10 mouse cellular contexts compared by ENCODE assay signal in genomic region chrX:98701635-98702034, GRCm38 (mm10).
DNase-seq lines count a peak whose midpoint lies in the region; ATAC-seq and TF ChIP-seq lines count a peak whose summit lies in the region.
"Had no signal": no experiment of that assay in that cellular context is flagged by ENCODE, and none has a peak within 500 bp of the region (broad histone marks: within the 10 kb centered on the region; RNA-seq: fewer than 3 reads in every experiment).

No protein-coding gene starts in this region.

- intact Hi-C loops in left cerebral cortex, postnatal 36 days (cut with DNase I) = loop anchor here (1.0 kb wide), 1 partner anchor 218 kb away; no protein-coding TSS in a partner anchor

- peak; percentile 83 for TF ChIP-seq CTCF in hindbrain, postnatal 0 days (IDR thresholded peaks at IDR 0.05; ENCODE audit: low read depth)

- H3K9me3 ChIP-seq in forebrain, embryonic 12.5 days = no peaks in the 10 kb centered on the region
- H3K9me3 ChIP-seq in hindbrain, postnatal 0 days (ENCODE audit: low read length) = no peaks in the 10 kb centered on the region
- no peaks in the 10 kb centered on the region for H3K9me3 ChIP-seq in midbrain, embryonic 16.5 days (replicated peaks; ENCODE audit: control insufficient read depth, low read length, poor library complexity, severe bottlenecking)
- H3K9me3 ChIP-seq: neural tube, embryonic 13.5 days had no signal

- H3K27ac ChIP-seq in forebrain, embryonic 12.5 days = no peak overlapping the region
- no peak overlapping the region for H3K27ac ChIP-seq in hindbrain, postnatal 0 days
- H3K27ac ChIP-seq in midbrain, embryonic 16.5 days (ENCODE audit: low read length) = no peak overlapping the region
- H3K27ac ChIP-seq: neural tube, embryonic 13.5 days had no signal

- 0 out of 2 replicates have a peak, but pooled peaks have one; percentile 44 for ATAC-seq in forebrain, embryonic 12.5 days (ENCODE audit: low FRiP score)
- ATAC-seq in hindbrain, postnatal 0 days = peak; percentile 45; the same call in 1 of the 2 replicates
- peak; percentile 80 for ATAC-seq in midbrain, embryonic 16.5 days

- H3K27me3 ChIP-seq in forebrain, embryonic 12.5 days = no peaks in the 10 kb centered on the region
- no peaks in the 10 kb centered on the region for H3K27me3 ChIP-seq in hindbrain, postnatal 0 days (ENCODE audit: insufficient read depth, low read length)
- no peaks in the 10 kb centered on the region for H3K27me3 ChIP-seq in midbrain, embryonic 16.5 days (ENCODE audit: control insufficient read depth, insufficient read depth, low read depth, low read length)
- H3K27me3 ChIP-seq: neural tube, embryonic 13.5 days had no signal

- H3K4me3 ChIP-seq in forebrain, embryonic 12.5 days (replicated peaks) = no peak overlapping the region
- no peak overlapping the region for H3K4me3 ChIP-seq in hindbrain, postnatal 0 days (ENCODE audit: low read length)
- H3K4me3 ChIP-seq in midbrain, embryonic 16.5 days (ENCODE audit: low read depth, low read length) = no peak overlapping the region
- H3K4me3 ChIP-seq: erythroblast, embryonic 14.5 days; neural tube, embryonic 13.5 days had no signal

- no peak overlapping the region for H3K9ac ChIP-seq in forebrain, embryonic 12.5 days
- no peak overlapping the region for H3K9ac ChIP-seq in hindbrain, postnatal 0 days (replicated peaks; ENCODE audit: low read length)
- H3K9ac ChIP-seq in midbrain, embryonic 16.5 days (ENCODE audit: low read depth, low read length) = no peak overlapping the region
- H3K9ac ChIP-seq: neural tube, embryonic 13.5 days had no signal

- WGBS in forebrain, embryonic 12.5 days = 20% methylated on average over 4 of the region's 4 CpGs
- WGBS in hindbrain, postnatal 0 days = 25% methylated on average over 4 of the region's 4 CpGs
- WGBS in midbrain, embryonic 16.5 days = 18% methylated on average over 4 of the region's 4 CpGs

- peak; percentile 6 for DNase-seq in ovary, adult 18-20 months (ENCODE audit: low spot score)
- DNase-seq in ovary, postnatal 10 days (ENCODE audit: low spot score) = no peak
- peak; percentile 10 for DNase-seq in c-Kit-positive CD71-positive TER-119-negative erythroid progenitor cells, embryonic 14.5 days (ENCODE audit: low read depth)
- DNase-seq in hindbrain, postnatal 0 days (ENCODE audit: low spot score) = peak; percentile 78
- DNase-seq in left cerebral cortex, postnatal 36 days (ENCODE audit: low spot score in 2 of 2) = peak; percentile 24 to 38
- DNase-seq in telencephalon, adult 2 months (ENCODE audit: low read depth, low spot score) = peak; percentile 26

- H3K36me3 ChIP-seq in forebrain, embryonic 12.5 days (replicated peaks) = no peaks in the 10 kb centered on the region
- no peaks in the 10 kb centered on the region for H3K36me3 ChIP-seq in hindbrain, postnatal 0 days (ENCODE audit: insufficient read depth, low read length)
- H3K36me3 ChIP-seq in midbrain, embryonic 16.5 days (ENCODE audit: control insufficient read depth, insufficient read depth, low read length) = no peaks in the 10 kb centered on the region
- H3K36me3 ChIP-seq: neural tube, embryonic 13.5 days had no signal

- no peak overlapping the region for H3K4me2 ChIP-seq in forebrain, embryonic 12.5 days
- no peak overlapping the region for H3K4me2 ChIP-seq in hindbrain, postnatal 0 days (ENCODE audit: low read depth, low read length)
- H3K4me2 ChIP-seq in midbrain, embryonic 16.5 days (ENCODE audit: low read length) = no peak overlapping the region
- H3K4me2 ChIP-seq: neural tube, embryonic 13.5 days had no signal

- H3K4me1 ChIP-seq in forebrain, embryonic 12.5 days = no peaks in the 10 kb centered on the region
- no peaks in the 10 kb centered on the region for H3K4me1 ChIP-seq in hindbrain, postnatal 0 days (ENCODE audit: insufficient read depth, low read length)
- H3K4me1 ChIP-seq in midbrain, embryonic 16.5 days (ENCODE audit: control insufficient read depth, insufficient read depth, low read length) = no peaks in the 10 kb centered on the region
- H3K4me1 ChIP-seq: neural tube, embryonic 13.5 days had no signal
